Mouse (Mus musculus) heart, embryonic 11.5 days (tissue): ENCODE data around the gene Hnrnph3. TPM values are rescaled to one million over a fixed set of nuclear protein-coding genes. Genes with fewer than 3 reads are reported as not detected.

Source experiments
- ATAC-seq: fragments of 200-750 bp; cut with Nextera tagmentation; replicated peaks from 2 replicates; pipeline ENCODE4 v1.8.0; 2017; ENCODE audit warnings: moderate library complexity; ENCODE audit not compliant: insufficient number of reproducible peaks, low FRiP score, low TSS enrichment
- H3K27ac ChIP-seq: fragments of 300-500 bp; sonication (generic); 2 replicates; pipeline ENCODE4 v1.5.1; 2014; ENCODE audit warnings: mild to moderate bottlenecking, low read depth, low read length
- H3K27me3 ChIP-seq: fragments of 300-500 bp; sonication (generic); 2 replicates; pipeline ENCODE4 v1.6.1; 2014; ENCODE audit warnings: mild to moderate bottlenecking, low read length, mixed read lengths; ENCODE audit not compliant: control insufficient read depth, insufficient read depth
- H3K36me3 ChIP-seq: fragments of 300-500 bp; sonication (generic); 2 replicates; pipeline ENCODE4 v1.6.1; 2014; ENCODE audit warnings: mild to moderate bottlenecking, low read length, moderate library complexity, mixed read lengths; ENCODE audit not compliant: control insufficient read depth, insufficient read depth
- H3K4me1 ChIP-seq: fragments of 300-500 bp; sonication (generic); 2 replicates; pipeline ENCODE4 v1.6.1; 2014; ENCODE audit warnings: low read length; ENCODE audit not compliant: control insufficient read depth, insufficient read depth
- H3K4me2 ChIP-seq: fragments of 300-500 bp; sonication (generic); 2 replicates; pipeline ENCODE4 v1.6.1; 2014; ENCODE audit warnings: mild to moderate bottlenecking, moderate library complexity
- H3K4me3 ChIP-seq: fragments of 300-500 bp; sonication (generic); 2 replicates; pipeline ENCODE4 v1.5.1; 2014; ENCODE audit warnings: low read depth, low read length
- H3K9ac ChIP-seq: fragments of 300-500 bp; sonication (generic); 2 replicates; pipeline ENCODE4 v1.6.1; 2014; ENCODE audit warnings: mild to moderate bottlenecking, low read depth, low read length, moderate library complexity
- H3K9me3 ChIP-seq: fragments of 300-500 bp; sonication (generic); replicated peaks from 2 replicates; pipeline ENCODE4 v1.6.1; 2016; ENCODE audit warnings: low read length; ENCODE audit not compliant: control insufficient read depth
- WGBS: fragments of 180-500 bp; shearing (Covaris S2); extraction: QIAGEN DNeasy Blood & Tissue Kit; methylation state at CpG from one replicate; pipeline ENCODE4 v1.1.7; 2014; ENCODE audit not compliant: insufficient replicate concordance; 5-methylcytosine and 5-hydroxymethylcytosine counted together
- polyA plus RNA-seq: library from polyadenylated mRNA; unstranded; fragments of >200 nt; fragmentation: Nextera tagmentation; extraction: Ambion mirVana; gene quantifications from 2 replicates; pipeline ENCODE4 v1.2.1, GENCODE M21; 2014

The Hnrnph3 gene
- polyA plus RNA-seq, 1 experiment from 2014 or later = 50.5 TPM

- Histone ChIP-seq H3K9ac (no peak overlapping the region), H3K4me2 (no peak overlapping the region), H3K4me3 (no peak overlapping the region), H3K36me3 (peaks cover 27% of the 10 kb centered on the region), H3K27ac (no peak overlapping the region), H3K9me3 (no peaks in the 10 kb centered on the region), H3K4me1 (no peaks in the 10 kb centered on the region), H3K27me3 (no peaks in the 10 kb centered on the region)
- WGBS = 88% methylated on average over 11 of the region's 11 CpGs
- ATAC-seq = no peak
Measured at GRCm38 (mm10) chr10:62965796-62966195, 58.2 kb downstream of the Hnrnph3 start.

Other genes starting within 250 kb of the Hnrnph3 start
- gene Ccar1, start 231.9 kb downstream of the Hnrnph3 start, polyA plus RNA-seq = 101 and 106 TPM in 2 replicates
- gene Tet1, start 115.2 kb downstream of the Hnrnph3 start, polyA plus RNA-seq = 25.9 and 32.6 TPM in 2 replicates
- gene Slc25a16, start 103.6 kb downstream of the Hnrnph3 start, polyA plus RNA-seq = 12.0 and 12.7 TPM in 2 replicates
- 25.6 and 26.2 TPM in 2 replicates for gene Dna2, start 77.2 kb downstream of the Hnrnph3 start, polyA plus RNA-seq
- gene Rufy2, start 44.0 kb downstream of the Hnrnph3 start, polyA plus RNA-seq = 13.1 and 13.3 TPM in 2 replicates
- gene Pbld2, start 98 bp upstream of the Hnrnph3 start, polyA plus RNA-seq = 0.67 and 0.70 TPM in 2 replicates
- 0.38 and 1.1 TPM in 2 replicates for gene Pbld1, start 35.9 kb upstream of the Hnrnph3 start, polyA plus RNA-seq
- not detected in 2 replicates for gene Atoh7, start 75.4 kb upstream of the Hnrnph3 start, polyA plus RNA-seq
- gene Mypn, start 179.7 kb upstream of the Hnrnph3 start, polyA plus RNA-seq = 3.3 and 3.8 TPM in 2 replicates
- gene Herc4, start 219.6 kb upstream of the Hnrnph3 start, polyA plus RNA-seq = 32.8 and 38.8 TPM in 2 replicates